Mouse (Mus musculus) C2C12 (cell line): Measurements from ENCODE around the gene Ccl1.

Source experiments
- CTCF ChIP-seq: IDR thresholded peaks from one replicate; pipeline ENCODE4 v1.5.1; 2011; ENCODE audit not compliant: control insufficient read depth, insufficient read depth, insufficient read length
- FOSL1 ChIP-seq: IDR thresholded peaks from one replicate; pipeline ENCODE4 v1.8.0; 2011; ENCODE audit warnings: mild to moderate bottlenecking, low read length; ENCODE audit not compliant: poor library complexity, insufficient read depth, severe bottlenecking
- MAX ChIP-seq: IDR thresholded peaks from one replicate; pipeline ENCODE4 v1.6.1; 2011; ENCODE audit warnings: mild to moderate bottlenecking, control low read depth
- MYOD1 ChIP-seq: IDR thresholded peaks from one replicate; pipeline ENCODE4 v1.6.1; 2011; ENCODE audit warnings: low read depth; ENCODE audit not compliant: control insufficient read depth, insufficient read length
- MYOG ChIP-seq: IDR thresholded peaks from one replicate; pipeline ENCODE4 v1.6.1; 2011; ENCODE audit not compliant: control insufficient read depth, insufficient read length; ENCODE audit errors: extremely low read depth
- USF1 ChIP-seq: IDR thresholded peaks from one replicate; pipeline ENCODE4 v1.6.1; 2011; ENCODE audit warnings: low read depth, mild to moderate bottlenecking, control low read depth, moderate library complexity

DNA sequence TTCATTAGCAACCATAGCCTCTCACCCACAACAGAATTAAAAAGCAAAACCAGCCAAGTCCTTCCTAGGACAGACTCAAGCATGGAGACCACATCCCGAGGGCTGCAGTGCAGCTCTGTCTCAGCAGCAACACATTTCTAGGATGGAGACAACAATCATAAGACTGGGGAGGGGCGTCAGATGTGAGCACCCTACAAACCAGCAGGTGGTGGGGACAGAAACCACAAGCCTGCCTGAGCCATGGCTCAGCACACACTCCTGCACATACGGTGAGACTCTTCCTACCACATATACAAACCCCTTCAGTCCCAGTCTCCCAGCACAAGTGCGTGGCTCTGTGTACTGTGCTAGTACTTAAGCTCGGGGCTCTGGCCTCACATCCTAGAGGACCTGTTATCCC, 127.3 kb downstream of the Ccl1 start:
- TF ChIP-seq CTCF (no peak), MAX (no peak), MYOG (no peak), FOSL1 (no peak), USF1 (no peak), MYOD1 (no peak)
